9 mouse cellular contexts compared by ENCODE assay signal in genomic region chr5:137885894-137886293, GRCm38 (mm10). TPM values are rescaled to one million over a fixed set of nuclear protein-coding genes. Genes with fewer than 3 reads are reported as not detected.
DNase-seq lines count a peak whose midpoint lies in the region; ATAC-seq and TF ChIP-seq lines count a peak whose summit lies in the region.
"Had no signal": no experiment of that assay in that cellular context is flagged by ENCODE, and none has a peak within 500 bp of the region (broad histone marks: within the 10 kb centered on the region; RNA-seq: fewer than 3 reads in every experiment).

No protein-coding gene starts in this region.

- peak; percentile 62 for DNase-seq in forebrain, postnatal 0 days
- DNase-seq in urinary bladder, postnatal 14 days (ENCODE audit: low spot score) = peak; percentile 66
- DNase-seq in urinary bladder, postnatal 10 days (ENCODE audit: low spot score) = no peak
- DNase-seq in cerebellum, postnatal 36 days = peak; percentile 27 to 34
- peak; percentile 51 for DNase-seq in left cerebral cortex, postnatal 4 days
- peak; percentile 72 for DNase-seq in retina, postnatal 1 day

- WGBS in forebrain, postnatal 0 days = 10% methylated on average over 2 of the region's 2 CpGs
- WGBS in forebrain, embryonic 12.5 days = 16% methylated on average over 2 of the region's 2 CpGs
- 2% methylated on average over 2 of the region's 2 CpGs for WGBS in intestine, postnatal 0 days

- no peak overlapping the region for H3K4me2 ChIP-seq in forebrain, postnatal 0 days (ENCODE audit: low read depth)
- no peak overlapping the region for H3K4me2 ChIP-seq in forebrain, embryonic 12.5 days
- no peak overlapping the region for H3K4me2 ChIP-seq in intestine, postnatal 0 days (replicated peaks; ENCODE audit: low read depth)
- H3K4me2 ChIP-seq: midbrain, embryonic 12.5 days had no signal

- no peaks in the 10 kb centered on the region for H3K36me3 ChIP-seq in forebrain, postnatal 0 days (ENCODE audit: insufficient read depth)
- H3K36me3 ChIP-seq in forebrain, embryonic 12.5 days (replicated peaks) = no peaks in the 10 kb centered on the region
- H3K36me3 ChIP-seq in intestine, postnatal 0 days (ENCODE audit: control insufficient read depth, insufficient read depth) = no peaks in the 10 kb centered on the region
- H3K36me3 ChIP-seq: midbrain, embryonic 12.5 days had no signal

- H3K27ac ChIP-seq in forebrain, postnatal 0 days (ENCODE audit: low read depth, low read length) = no peak overlapping the region
- H3K27ac ChIP-seq in forebrain, embryonic 12.5 days = no peak overlapping the region
- no peak overlapping the region for H3K27ac ChIP-seq in intestine, postnatal 0 days (ENCODE audit: low read depth, low read length)
- H3K27ac ChIP-seq: midbrain, embryonic 12.5 days had no signal

- H3K9ac ChIP-seq in forebrain, postnatal 0 days = no peak overlapping the region
- no peak overlapping the region for H3K9ac ChIP-seq in forebrain, embryonic 12.5 days
- H3K9ac ChIP-seq in intestine, postnatal 0 days (ENCODE audit: low read depth, low read length) = no peak overlapping the region
- H3K9ac ChIP-seq: midbrain, embryonic 12.5 days had no signal

- no peak; the same call in 1 of the 2 replicates for ATAC-seq in forebrain, postnatal 0 days
- no peak for ATAC-seq in forebrain, embryonic 12.5 days (ENCODE audit: low FRiP score)
- ATAC-seq in intestine, postnatal 0 days = peak; percentile 53

- no peak overlapping the region for H3K4me3 ChIP-seq in forebrain, postnatal 0 days (ENCODE audit: low read depth, low read length)
- H3K4me3 ChIP-seq in forebrain, embryonic 12.5 days (replicated peaks) = no peak overlapping the region
- no peak overlapping the region for H3K4me3 ChIP-seq in intestine, postnatal 0 days (ENCODE audit: low read depth, low read length)
- H3K4me3 ChIP-seq: midbrain, embryonic 12.5 days had no signal

- H3K4me1 ChIP-seq in forebrain, postnatal 0 days (ENCODE audit: insufficient read depth) = no peaks in the 10 kb centered on the region
- no peaks in the 10 kb centered on the region for H3K4me1 ChIP-seq in forebrain, embryonic 12.5 days
- H3K4me1 ChIP-seq in intestine, postnatal 0 days (replicated peaks; ENCODE audit: control insufficient read depth, insufficient read depth, low read length) = no peaks in the 10 kb centered on the region
- H3K4me1 ChIP-seq: midbrain, embryonic 12.5 days had no signal

- H3K27me3 ChIP-seq in forebrain, postnatal 0 days (ENCODE audit: insufficient read depth, low read length) = no peaks in the 10 kb centered on the region
- H3K27me3 ChIP-seq in forebrain, embryonic 12.5 days = no peaks in the 10 kb centered on the region; the same call in 1 of the 2 replicates
- no peaks in the 10 kb centered on the region for H3K27me3 ChIP-seq in intestine, postnatal 0 days (replicated peaks; ENCODE audit: control insufficient read depth, insufficient read depth, low read length)

- peak; percentile 64 for TF ChIP-seq CTCF in forebrain, postnatal 0 days (IDR thresholded peaks at IDR 0.05; ENCODE audit: low read depth)
- TF ChIP-seq CTCF in intestine, postnatal 0 days (IDR thresholded peaks at IDR 0.05; ENCODE audit: low read depth) = peak; percentile 86

- H3K9me3 ChIP-seq in forebrain, postnatal 0 days (ENCODE audit: low read length) = no peaks in the 10 kb centered on the region
- no peaks in the 10 kb centered on the region for H3K9me3 ChIP-seq in forebrain, embryonic 12.5 days
- no peaks in the 10 kb centered on the region for H3K9me3 ChIP-seq in intestine, postnatal 0 days (ENCODE audit: control insufficient read depth)
- H3K9me3 ChIP-seq: midbrain, embryonic 12.5 days had no signal

- intact Hi-C loops in left cerebral cortex, postnatal 4 days (cut with DNase I) = loop anchor here (5.0 kb wide), 1 partner anchor 94 kb away; no protein-coding TSS in a partner anchor

RNA-seq across cellular contexts. Expression of gene Pilrb2, which starts 14.3 kb away (rescaled TPM):
- total RNA-seq in forebrain, postnatal 0 days (2014; rRNA removed) = not detected in 2 replicates
- not detected in 2 replicates for polyA plus RNA-seq in forebrain, postnatal 0 days (2015; fragmentation: Nextera tagmentation; extraction: Ambion mirVana)
- not detected in 2 replicates for polyA plus RNA-seq in forebrain, embryonic 12.5 days (2016; fragmentation: Nextera tagmentation; extraction: Ambion mirVana)
- 1.8 and 3.4 TPM in 2 replicates for polyA plus RNA-seq in intestine, postnatal 0 days (2015; fragmentation: Nextera tagmentation; extraction: Ambion mirVana)
- total RNA-seq in left cerebral cortex, postnatal 4 days (2021) = not detected
- polyA plus RNA-seq: midbrain, embryonic 12.5 days had no signal

RNA-seq across cellular contexts. Expression of gene Pilrb1, which starts 28.0 kb away (rescaled TPM):
- total RNA-seq in forebrain, postnatal 0 days (2014; rRNA removed) = not detected in 2 replicates
- not detected in 2 replicates for polyA plus RNA-seq in forebrain, postnatal 0 days (2015; fragmentation: Nextera tagmentation; extraction: Ambion mirVana)
- not detected in 2 replicates for polyA plus RNA-seq in forebrain, embryonic 12.5 days (2016; fragmentation: Nextera tagmentation; extraction: Ambion mirVana)
- 3.5 and 4.3 TPM in 2 replicates for polyA plus RNA-seq in intestine, postnatal 0 days (2015; fragmentation: Nextera tagmentation; extraction: Ambion mirVana)
- total RNA-seq in left cerebral cortex, postnatal 4 days (2021) = not detected
- polyA plus RNA-seq: midbrain, embryonic 12.5 days had no signal

RNA-seq across cellular contexts. Expression of gene Cyp3a13, which starts 35.5 kb away (rescaled TPM):
- total RNA-seq in forebrain, postnatal 0 days (2014; rRNA removed) = 0.08 TPM in 1 of 2 replicates, not detected in the other
- not detected in 2 replicates for polyA plus RNA-seq in forebrain, postnatal 0 days (2015; fragmentation: Nextera tagmentation; extraction: Ambion mirVana)
- not detected in 2 replicates for polyA plus RNA-seq in forebrain, embryonic 12.5 days (2016; fragmentation: Nextera tagmentation; extraction: Ambion mirVana)
- polyA plus RNA-seq in intestine, postnatal 0 days (2015; fragmentation: Nextera tagmentation; extraction: Ambion mirVana) = 119 and 134 TPM in 2 replicates
- total RNA-seq in left cerebral cortex, postnatal 4 days (2021) = not detected
- polyA plus RNA-seq: midbrain, embryonic 12.5 days had no signal

RNA-seq across cellular contexts. Expression of gene Pilra, which starts 49.8 kb away (rescaled TPM):
- 0.14 and 0.15 TPM in 2 replicates for total RNA-seq in forebrain, postnatal 0 days (2014; rRNA removed)
- 0.17 and 0.54 TPM in 2 replicates for polyA plus RNA-seq in forebrain, postnatal 0 days (2015; fragmentation: Nextera tagmentation; extraction: Ambion mirVana)
- polyA plus RNA-seq in forebrain, embryonic 12.5 days (2016; fragmentation: Nextera tagmentation; extraction: Ambion mirVana) = 0.13 and 0.22 TPM in 2 replicates
- polyA plus RNA-seq in intestine, postnatal 0 days (2015; fragmentation: Nextera tagmentation; extraction: Ambion mirVana) = 2.4 and 3.0 TPM in 2 replicates
- 1 to 10 TPM in 1 of 2 experiments, under 1 TPM in 1; 0.91 to 1.0 TPM for total RNA-seq in left cerebral cortex, postnatal 4 days (2021)

Comparison
In these comparisons a context has a peak if more than half of its experiments do, and no peak if none do; other contexts are left out.
1. RNA of gene Cyp3a13, which starts 35.5 kb away (polyA plus RNA-seq): 119 to 134 TPM in intestine, postnatal 0 days; not detected in forebrain, postnatal 0 days and not detected in forebrain, embryonic 12.5 days; every median in the first group is over 100 times any median in the second.